Mouse (Mus musculus): Measurements from ENCODE around the gene Kctd14. TPM values are rescaled to one million over a fixed set of nuclear protein-coding genes. Genes with fewer than 3 reads are reported as not detected.

Gene Kctd14
- polyA plus RNA-seq, 1 experiment from 2014 or later = 1.5 TPM

- Histone ChIP-seq H3K27ac (ENCODE audit: low read length) (no peak overlapping the region), H3K4me2 (ENCODE audit: low read depth, low read length) (no peak overlapping the region), H3K4me1 (ENCODE audit: control insufficient read depth, insufficient read depth, low read length) (peaks cover 3% of the 10 kb centered on the region; the same call in 1 of the 2 replicates), H3K9ac (ENCODE audit: low read length) (no peak overlapping the region), H3K36me3 (ENCODE audit: control insufficient read depth, insufficient read depth) (peaks cover 18% of the 10 kb centered on the region), H3K9me3 (replicated peaks; ENCODE audit: control insufficient read depth, low read length) (no peaks in the 10 kb centered on the region), H3K4me3 (ENCODE audit: low read length) (no peak overlapping the region), H3K27me3 (ENCODE audit: control insufficient read depth, insufficient read depth, low read length) (no peaks in the 10 kb centered on the region)
- WGBS = 52% methylated on average over 4 of the region's 4 CpGs
- no peak; the same call in 1 of the 2 replicates for ATAC-seq (replicated peaks; ENCODE audit: extremely low read depth, insufficient read depth, low FRiP score)
Observed at GRCm38 (mm10) chr7:97492420-97492819, 41.3 kb downstream of the Kctd14 start.

DNA sequence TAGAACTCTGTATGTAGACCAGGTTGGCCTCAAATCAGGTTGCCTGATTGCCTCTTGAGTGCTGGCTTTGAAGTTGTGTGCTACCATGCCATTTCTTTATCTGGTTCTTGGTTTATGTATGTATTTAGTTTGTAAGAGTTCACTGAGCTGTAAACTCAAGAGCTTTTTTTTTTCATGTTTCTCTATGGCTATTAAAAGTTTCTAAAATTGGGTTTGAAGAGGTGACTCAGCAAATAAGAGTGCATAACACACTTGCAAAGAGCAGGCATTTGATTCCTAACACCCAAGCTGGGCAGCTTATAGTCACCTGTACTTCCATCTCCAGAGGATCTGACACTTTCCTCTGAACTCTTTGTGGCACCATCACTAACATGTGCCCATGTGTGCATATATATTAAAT, 43.9 kb downstream of the Kctd14 start:
- no peak for ATAC-seq (replicated peaks; ENCODE audit: extremely low read depth, insufficient read depth, low FRiP score)
- peaks cover 3% of the 10 kb centered on the region; the same call in 1 of the 2 replicates for H3K4me1 ChIP-seq (ENCODE audit: control insufficient read depth, insufficient read depth, low read length)
- no peaks in the 10 kb centered on the region for H3K27me3 ChIP-seq (ENCODE audit: control insufficient read depth, insufficient read depth, low read length)
- no peak overlapping the region for H3K4me2 ChIP-seq (ENCODE audit: low read depth, low read length)
- H3K4me3 ChIP-seq (ENCODE audit: low read length) = no peak overlapping the region
- no peak overlapping the region for H3K9ac ChIP-seq (ENCODE audit: low read length)
- no peak overlapping the region for H3K27ac ChIP-seq (ENCODE audit: low read length)
- no peaks in the 10 kb centered on the region for H3K9me3 ChIP-seq (replicated peaks; ENCODE audit: control insufficient read depth, low read length)
- H3K36me3 ChIP-seq (ENCODE audit: control insufficient read depth, insufficient read depth) = peaks cover 8% of the 10 kb centered on the region

GRCm38 (mm10) chr7:97500555-97501209, 49.6 kb downstream of the Kctd14 start:
- Histone ChIP-seq H3K36me3 (ENCODE audit: control insufficient read depth, insufficient read depth) (peaks cover 3% of the 10 kb centered on the region; the same call in 1 of the 2 replicates), H3K4me2 (ENCODE audit: low read depth, low read length) (no peak overlapping the region), H3K4me3 (ENCODE audit: low read length) (no peak overlapping the region), H3K9ac (ENCODE audit: low read length) (no peak overlapping the region), H3K27ac (ENCODE audit: low read length) (peak overlapping the region; percentile 66), H3K4me1 (ENCODE audit: control insufficient read depth, insufficient read depth, low read length) (peaks cover 7% of the 10 kb centered on the region), H3K27me3 (ENCODE audit: control insufficient read depth, insufficient read depth, low read length) (no peaks in the 10 kb centered on the region), H3K9me3 (replicated peaks; ENCODE audit: control insufficient read depth, low read length) (no peaks in the 10 kb centered on the region)
- ATAC-seq (replicated peaks; ENCODE audit: extremely low read depth, insufficient read depth, low FRiP score) = peak; percentile 87
- WGBS = 47% methylated on average over 5 of the region's 5 CpGs

Other genes with a start within 250 kb of the Kctd14 start
- gene Usp35, start 119.3 kb upstream of the Kctd14 start, polyA plus RNA-seq (2015; fragmentation: Nextera tagmentation; extraction: Ambion mirVana) = 1.1 and 1.2 TPM in 2 replicates
- 3.8 and 4.1 TPM in 2 replicates for gene Kctd21, start 119.0 kb upstream of the Kctd14 start, polyA plus RNA-seq (2015; fragmentation: Nextera tagmentation; extraction: Ambion mirVana)
- gene Alg8, start 79.7 kb upstream of the Kctd14 start, polyA plus RNA-seq (2015; fragmentation: Nextera tagmentation; extraction: Ambion mirVana) = 26.3 and 28.8 TPM in 2 replicates
- 592 and 600 TPM in 2 replicates for gene Ndufc2, start 51.3 kb upstream of the Kctd14 start, polyA plus RNA-seq (2015; fragmentation: Nextera tagmentation; extraction: Ambion mirVana)
- gene Thrsp, start 33.6 kb upstream of the Kctd14 start, polyA plus RNA-seq (2015; fragmentation: Nextera tagmentation; extraction: Ambion mirVana) = 1.0 and 2.0 TPM in 2 replicates
- gene Ints4, start 29.6 kb downstream of the Kctd14 start, polyA plus RNA-seq (2015; fragmentation: Nextera tagmentation; extraction: Ambion mirVana) = 37.3 and 40.8 TPM in 2 replicates
- gene Aamdc, start 128.2 kb downstream of the Kctd14 start, polyA plus RNA-seq (2015; fragmentation: Nextera tagmentation; extraction: Ambion mirVana) = 53.0 and 53.1 TPM in 2 replicates
- 13.2 and 14.0 TPM in 2 replicates for gene Rsf1, start 128.6 kb downstream of the Kctd14 start, polyA plus RNA-seq (2015; fragmentation: Nextera tagmentation; extraction: Ambion mirVana)
- gene Clns1a, start 245.3 kb downstream of the Kctd14 start, polyA plus RNA-seq (2015; fragmentation: Nextera tagmentation; extraction: Ambion mirVana) = 96.0 and 116 TPM in 2 replicates

All from heart, embryonic 16.5 days (tissue).